Mouse (Mus musculus) midbrain, embryonic 10.5 days (tissue): ENCODE results near the gene Limd1. TPM values are rescaled to one million over a fixed set of nuclear protein-coding genes. Genes with fewer than 3 reads are reported as not detected.

Experiments used
- DNase-seq: peaks from one replicate; pipeline ENCODE4 v3.0.0-alpha.2; 2017; ENCODE audit warnings: low spot score
- H3K27ac ChIP-seq: fragments of 300-500 bp; sonication (generic); replicated peaks from 2 replicates; pipeline ENCODE4 v1.5.1; 2016; ENCODE audit warnings: mild to moderate bottlenecking
- H3K27me3 ChIP-seq: fragments of 300-500 bp; sonication (generic); 2 replicates; pipeline ENCODE4 v1.6.1; 2016; ENCODE audit warnings: low read depth, mild to moderate bottlenecking; ENCODE audit not compliant: poor library complexity, severe bottlenecking
- H3K36me3 ChIP-seq: fragments of 300-500 bp; sonication (generic); 2 replicates; pipeline ENCODE4 v1.6.1; 2016; ENCODE audit warnings: mild to moderate bottlenecking, moderate library complexity
- H3K4me1 ChIP-seq: fragments of 300-500 bp; sonication (generic); 2 replicates; pipeline ENCODE4 v1.6.1; 2016
- H3K4me3 ChIP-seq: fragments of 300-500 bp; sonication (generic); 2 replicates; pipeline ENCODE4 v1.5.1; 2016; ENCODE audit warnings: mild to moderate bottlenecking, moderate library complexity
- H3K9me3 ChIP-seq: fragments of 300-500 bp; sonication (generic); replicated peaks from 2 replicates; pipeline ENCODE4 v1.6.1; 2016; ENCODE audit warnings: mild to moderate bottlenecking
- WGBS: fragments of 180-500 bp; shearing (Covaris S2); methylation state at CpG from one replicate; pipeline ENCODE4 v1.1.7; 2016; 5-methylcytosine and 5-hydroxymethylcytosine counted together
- polyA plus RNA-seq: library from polyadenylated mRNA; unstranded; fragments of >200 nt; fragmentation: Nextera tagmentation; extraction: Ambion mirVana; gene quantifications from 2 replicates; pipeline ENCODE4 v1.2.1, GENCODE M21; 2016

The Limd1 gene
- polyA plus RNA-seq, 1 experiment from 2014 or later: 50.1 TPM

DNA sequence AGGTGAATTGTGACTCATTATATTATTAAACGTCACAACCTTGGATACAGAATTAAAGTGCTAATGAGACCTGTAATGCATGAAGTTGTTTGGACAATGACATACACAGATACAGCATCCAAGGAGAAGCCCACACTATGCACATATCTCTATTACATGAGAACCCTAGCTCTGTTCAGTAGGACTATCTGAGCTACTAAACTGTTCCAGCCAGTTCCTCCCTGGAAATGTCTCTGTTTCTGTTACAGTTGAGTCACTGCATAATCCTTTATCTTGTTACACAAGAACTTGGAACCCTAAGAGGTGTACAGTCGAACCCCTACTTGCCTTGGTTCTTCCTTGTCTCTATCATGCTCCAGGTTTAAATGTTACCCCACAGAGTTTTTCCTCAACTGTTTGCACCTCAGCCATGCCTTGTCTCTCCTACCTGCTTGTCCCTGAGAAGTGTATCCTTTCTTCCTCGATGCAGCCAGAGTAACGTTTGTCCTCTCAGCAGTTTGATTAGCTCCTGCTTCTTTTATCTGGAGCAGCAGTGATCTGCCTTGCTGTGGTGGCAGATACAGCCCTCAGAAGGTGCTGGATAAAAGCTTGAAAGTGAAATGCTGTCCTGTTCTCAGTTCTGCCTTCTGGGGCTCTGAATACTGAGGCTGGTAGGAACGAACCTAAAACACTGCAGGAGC, 10.0 kb upstream of the Limd1 start:
- 78% methylated on average over 5 of the region's 5 CpGs for WGBS
- Histone ChIP-seq H3K27me3 (no peaks in the 10 kb centered on the region), H3K4me3 (no peak overlapping the region), H3K4me1 (no peaks in the 10 kb centered on the region), H3K36me3 (peaks cover 9% of the 10 kb centered on the region; the same call in 1 of the 2 replicates), H3K27ac (no peak overlapping the region), H3K9me3 (no peaks in the 10 kb centered on the region)
- no peak for DNase-seq

DNA sequence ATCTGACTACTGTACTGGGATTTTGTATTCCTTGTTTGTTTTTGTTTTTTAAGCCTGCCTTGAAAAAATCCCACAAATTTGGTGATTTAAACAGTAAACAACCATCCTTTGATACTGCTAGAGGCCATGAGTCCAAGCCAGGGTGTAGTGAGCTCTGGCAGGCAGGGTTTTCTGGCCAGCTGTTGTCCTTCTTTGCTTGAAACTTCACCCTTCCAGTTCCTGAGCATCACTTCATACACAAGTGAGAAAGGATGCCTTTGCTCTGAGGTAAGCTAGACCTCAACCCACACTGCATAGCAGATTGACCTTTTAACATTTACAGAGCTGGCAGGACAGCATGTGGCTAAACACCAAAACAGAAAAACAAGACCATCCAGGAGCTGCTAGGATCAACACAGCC, 9.4 kb upstream of the Limd1 start:
- no peaks in the 10 kb centered on the region for H3K9me3 ChIP-seq
- H3K4me3 ChIP-seq: no peak overlapping the region
- DNase-seq: no peak

DNA sequence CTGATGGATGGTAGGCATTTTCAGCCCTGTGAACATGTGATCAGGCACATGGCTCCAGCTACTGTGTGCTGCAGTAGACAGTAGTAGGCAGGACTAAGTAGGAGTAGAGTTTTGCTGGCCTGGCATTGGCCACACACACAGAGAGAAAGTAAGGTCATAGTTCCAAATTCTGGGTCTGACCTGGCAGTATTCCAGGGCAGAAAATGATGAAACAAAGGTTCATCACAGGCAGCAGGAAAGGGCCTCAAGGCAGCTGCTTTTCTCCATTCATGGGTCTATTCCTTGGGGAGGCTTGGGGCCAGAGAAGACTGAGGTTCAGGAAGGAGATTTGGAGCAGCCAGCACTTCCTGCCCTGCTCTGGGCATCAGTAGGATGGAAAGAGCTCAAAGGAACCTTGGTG, 5.1 kb upstream of the Limd1 start:
- Histone ChIP-seq H3K27me3 (no peaks in the 10 kb centered on the region; the same call in 1 of the 2 replicates), H3K4me1 (peaks cover 6% of the 10 kb centered on the region), H3K4me3 (no peak overlapping the region), H3K9me3 (no peaks in the 10 kb centered on the region), H3K27ac (no peak overlapping the region), H3K36me3 (no peaks in the 10 kb centered on the region)
- DNase-seq: no peak

More for the DNA sequence above, 9.4 kb upstream of the Limd1 start:
- Histone ChIP-seq H3K27me3 (no peaks in the 10 kb centered on the region), H3K36me3 (peaks cover 8% of the 10 kb centered on the region; the same call in 1 of the 2 replicates), H3K4me1 (no peaks in the 10 kb centered on the region), H3K27ac (no peak overlapping the region)

DNA sequence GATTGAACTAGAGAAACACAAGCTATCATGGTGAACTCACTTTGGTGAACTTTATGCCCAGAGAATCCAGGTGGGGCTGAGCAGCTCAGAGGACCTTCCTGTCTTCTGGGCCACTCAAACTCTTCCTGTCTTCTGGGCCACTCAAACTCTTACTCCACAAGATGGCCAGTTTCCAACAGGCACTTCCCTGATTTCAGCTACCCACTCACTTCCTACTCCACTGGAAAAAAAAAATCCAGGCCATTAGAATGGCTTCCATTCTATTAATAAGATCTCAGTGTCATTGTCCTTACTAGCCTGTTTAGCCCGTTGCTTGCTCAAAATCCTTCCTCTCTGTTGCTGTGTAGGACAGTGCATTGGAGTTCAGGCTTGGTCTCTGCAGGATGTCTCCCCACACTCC, 2.9 kb upstream of the Limd1 start:
- Histone ChIP-seq H3K36me3 (peaks cover 9% of the 10 kb centered on the region), H3K27me3 (no peaks in the 10 kb centered on the region; the same call in 1 of the 2 replicates), H3K27ac (no peak overlapping the region), H3K4me1 (peaks cover 26% of the 10 kb centered on the region), H3K9me3 (no peaks in the 10 kb centered on the region), H3K4me3 (no peak overlapping the region)
- 80% methylated on average over 1 of the region's 1 CpGs for WGBS
- no peak for DNase-seq

DNA sequence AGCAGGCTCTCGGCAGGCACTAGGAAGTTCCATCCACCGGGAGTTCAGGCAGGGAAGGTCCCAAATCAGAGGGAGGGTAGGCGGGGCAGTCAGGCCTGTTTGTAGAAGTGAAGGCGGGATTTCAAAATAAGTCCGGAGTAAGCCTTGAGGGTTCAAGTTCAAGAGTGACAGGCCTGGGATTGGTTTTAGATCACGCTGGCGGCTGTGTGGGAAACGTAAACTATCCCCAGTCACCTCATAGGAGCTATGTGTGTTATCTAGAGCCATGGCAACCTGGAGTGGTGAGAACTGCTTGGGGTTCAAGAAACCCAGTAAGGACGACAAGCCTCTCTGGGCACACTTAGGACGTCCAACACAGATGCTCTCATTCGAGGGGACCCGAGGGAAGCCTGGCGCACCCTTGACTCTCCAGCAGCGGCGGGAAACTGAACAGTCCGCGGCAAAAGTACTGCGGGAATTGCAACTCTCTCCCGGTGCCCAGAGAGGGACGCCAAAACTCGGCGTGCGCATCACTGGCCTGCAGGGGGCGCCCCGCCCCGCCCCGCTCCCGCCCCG, 398 bp upstream of the Limd1 start:
- H3K4me1 ChIP-seq: peaks cover 51% of the 10 kb centered on the region
- no peaks in the 10 kb centered on the region; the same call in 1 of the 2 replicates for H3K27me3 ChIP-seq
- H3K27ac ChIP-seq: peak overlapping the region; percentile 59; the same call in 1 of the 2 replicates
- no peaks in the 10 kb centered on the region; the same call in 1 of the 2 replicates for H3K9me3 ChIP-seq
- DNase-seq: peak; percentile 84
- peaks cover 34% of the 10 kb centered on the region for H3K36me3 ChIP-seq
- H3K4me3 ChIP-seq: peak overlapping the region; percentile 73
- under 1% methylated on average over 24 of the region's 29 CpGs for whole genome bisulfite sequencing

DNA sequence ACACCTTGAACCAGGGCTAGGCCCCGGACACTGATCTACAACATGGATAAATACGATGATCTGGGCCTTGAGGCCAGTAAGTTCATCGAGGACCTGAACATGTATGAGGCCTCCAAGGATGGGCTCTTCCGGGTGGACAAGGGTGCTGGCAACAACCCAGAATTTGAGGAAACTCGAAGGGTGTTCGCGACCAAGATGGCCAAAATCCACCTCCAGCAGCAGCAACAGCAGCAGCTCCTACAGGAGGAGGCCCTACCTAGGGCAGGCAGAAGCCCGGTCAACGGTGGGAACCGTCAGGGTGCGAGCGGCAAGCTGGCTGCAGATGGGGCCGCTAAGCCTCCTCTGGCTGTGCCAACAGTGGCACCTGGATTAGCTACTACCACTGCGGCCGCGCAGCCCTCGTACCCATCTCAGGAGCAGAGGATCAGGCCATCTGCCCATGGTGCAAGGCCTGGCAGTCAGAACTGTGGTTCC, 727 bp downstream of the Limd1 start:
- WGBS: 29% methylated on average over 17 of the region's 17 CpGs
- Histone ChIP-seq H3K4me1 (peaks cover 63% of the 10 kb centered on the region), H3K4me3 (peak overlapping the region; percentile 73), H3K27me3 (no peaks in the 10 kb centered on the region; the same call in 1 of the 2 replicates), H3K9me3 (no peaks in the 10 kb centered on the region; the same call in 1 of the 2 replicates), H3K36me3 (peaks cover 45% of the 10 kb centered on the region), H3K27ac (peak overlapping the region; percentile 88)
- DNase-seq: peak; percentile 42

DNA sequence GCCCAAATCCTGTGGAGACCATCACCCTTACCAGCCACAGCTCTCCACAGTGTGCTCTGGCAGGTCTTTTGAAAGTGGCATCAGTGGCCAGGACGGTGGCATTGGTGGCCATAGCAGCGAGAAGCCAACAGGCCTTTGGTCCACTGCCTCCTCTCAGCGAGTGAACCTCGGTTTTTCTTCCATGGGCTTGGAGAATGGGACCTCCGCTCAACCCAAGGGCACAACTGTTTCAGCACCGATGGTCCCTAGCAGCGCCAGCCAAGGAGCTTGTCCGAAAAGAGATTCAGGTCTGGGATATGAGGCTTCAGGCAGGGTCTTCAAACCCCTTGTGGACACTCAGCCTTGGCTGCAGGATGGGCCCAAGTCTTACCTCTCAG, 1.4 kb downstream of the Limd1 start:
- H3K36me3 ChIP-seq: peaks cover 52% of the 10 kb centered on the region
- WGBS: 90% methylated on average over 8 of the region's 8 CpGs
- H3K4me1 ChIP-seq: peaks cover 64% of the 10 kb centered on the region

DNA sequence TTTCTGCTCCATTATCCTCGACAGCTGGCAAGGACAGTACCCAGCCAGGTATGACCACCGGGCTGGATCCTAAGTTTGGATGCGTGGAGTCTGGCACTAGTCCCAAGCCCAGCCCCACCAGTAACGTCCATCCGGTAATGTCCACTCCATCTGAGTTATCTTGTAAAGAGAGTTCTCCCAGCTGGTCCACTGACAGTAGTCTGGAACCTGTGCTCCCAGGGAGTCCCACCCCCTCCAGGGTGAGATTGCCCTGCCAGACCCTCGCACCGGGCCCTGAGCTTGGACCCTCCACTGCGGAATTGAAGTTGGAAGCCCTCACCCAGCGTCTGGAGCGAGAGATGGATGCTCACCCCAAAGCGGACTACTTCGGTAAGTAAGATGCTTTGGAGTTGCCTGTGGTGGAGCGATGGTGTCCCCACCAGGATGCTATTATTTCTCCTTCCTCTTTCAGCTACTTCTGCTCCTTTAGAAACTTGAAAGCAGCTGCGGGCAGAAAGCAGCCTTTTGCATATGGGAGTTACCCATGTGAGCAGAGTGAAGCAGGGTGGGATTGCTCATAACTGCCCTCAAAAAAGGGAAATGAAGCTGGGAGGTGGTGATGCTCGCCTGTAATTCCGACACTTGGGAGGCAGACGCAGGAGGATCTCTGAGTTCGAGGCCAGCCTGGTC, 1.9 kb downstream of the Limd1 start:
- Histone ChIP-seq H3K36me3 (peaks cover 57% of the 10 kb centered on the region), H3K9me3 (no peaks in the 10 kb centered on the region; the same call in 1 of the 2 replicates), H3K4me1 (peaks cover 64% of the 10 kb centered on the region), H3K27ac (no peak overlapping the region), H3K27me3 (no peaks in the 10 kb centered on the region; the same call in 1 of the 2 replicates), H3K4me3 (peak overlapping the region; percentile 73)
- DNase-seq: no peak
- 86% methylated on average over 18 of the region's 18 CpGs for WGBS

More for the DNA sequence above, 1.4 kb downstream of the Limd1 start:
- H3K27me3 ChIP-seq: no peaks in the 10 kb centered on the region; the same call in 1 of the 2 replicates
- DNase-seq: no peak
- H3K27ac ChIP-seq: 0 out of 2 replicates have a peak overlapping the region, but pooled peaks have one; percentile 88
- H3K9me3 ChIP-seq: no peaks in the 10 kb centered on the region; the same call in 1 of the 2 replicates
- peak overlapping the region; percentile 73 for H3K4me3 ChIP-seq

DNA sequence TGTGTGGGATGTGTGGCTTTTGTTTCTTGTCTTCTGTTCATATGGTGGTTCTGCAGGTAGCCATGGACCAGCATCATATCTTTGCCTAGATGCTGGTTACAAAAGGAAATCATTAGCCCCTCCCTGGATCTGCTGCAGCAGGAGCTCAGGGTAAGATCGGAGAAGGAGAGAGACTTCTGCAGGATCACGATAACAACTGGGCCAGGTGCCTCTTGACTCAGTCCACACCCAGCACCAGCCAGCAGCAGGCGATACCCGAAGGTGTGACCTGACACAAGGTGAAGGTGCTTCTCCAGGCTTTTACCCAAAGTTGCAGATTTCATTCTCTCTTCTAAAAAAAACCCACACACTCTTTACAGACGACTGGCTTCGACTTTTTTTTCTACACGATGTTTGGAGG, 2.6 kb downstream of the Limd1 start:
- Histone ChIP-seq H3K4me3 (peak overlapping the region; percentile 73), H3K27me3 (no peaks in the 10 kb centered on the region; the same call in 1 of the 2 replicates), H3K27ac (no peak overlapping the region), H3K36me3 (peaks cover 64% of the 10 kb centered on the region), H3K4me1 (peaks cover 64% of the 10 kb centered on the region), H3K9me3 (no peaks in the 10 kb centered on the region; the same call in 1 of the 2 replicates)
- 83% methylated on average over 7 of the region's 7 CpGs for WGBS
- no peak for DNase-seq

DNA sequence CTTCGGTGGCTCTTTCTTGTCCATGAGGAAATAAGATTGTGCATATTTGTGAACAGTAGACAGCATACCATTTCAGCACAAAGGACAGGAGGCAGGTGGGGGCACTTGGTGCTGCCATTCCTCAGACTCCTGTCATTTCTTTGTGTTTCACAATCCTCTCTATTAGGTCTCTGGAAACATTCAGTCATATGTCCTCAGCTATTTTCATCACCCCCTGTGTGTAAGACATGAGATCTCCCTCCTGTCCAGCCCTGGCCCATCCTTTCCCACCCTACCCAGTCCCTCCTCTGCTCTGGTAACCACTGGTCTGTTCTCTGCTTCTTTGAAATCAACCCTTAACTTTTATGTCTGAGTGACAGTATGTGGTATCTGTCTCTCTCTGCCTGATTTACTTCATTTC, 5.1 kb downstream of the Limd1 start:
- H3K9me3 ChIP-seq: no peaks in the 10 kb centered on the region; the same call in 1 of the 2 replicates
- DNase-seq: no peak
- peaks cover 85% of the 10 kb centered on the region for H3K36me3 ChIP-seq
- no peak overlapping the region for H3K27ac ChIP-seq
- H3K4me1 ChIP-seq: peaks cover 61% of the 10 kb centered on the region
- H3K27me3 ChIP-seq: no peaks in the 10 kb centered on the region
- no peak overlapping the region for H3K4me3 ChIP-seq
- 93% methylated on average over 1 of the region's 1 CpGs for WGBS

DNA sequence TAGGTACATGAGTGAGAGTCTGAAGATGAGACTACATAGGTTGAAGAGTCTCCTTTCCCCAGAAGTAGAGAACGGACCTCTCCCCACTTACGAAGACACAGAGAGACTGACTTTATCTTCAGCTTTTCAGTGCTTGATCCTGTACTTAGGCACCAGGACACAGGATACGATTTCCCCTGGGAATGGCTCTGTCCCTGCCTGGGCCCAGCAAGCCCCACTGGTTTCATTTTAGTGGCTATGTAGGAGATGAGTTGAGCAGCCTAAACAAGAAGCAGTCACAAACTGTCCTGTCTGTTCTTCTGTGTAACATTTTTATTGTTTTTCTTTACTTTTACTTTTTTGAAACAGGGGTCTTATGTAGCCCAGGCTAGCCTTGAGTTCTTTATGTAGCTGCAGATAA, 6.3 kb downstream of the Limd1 start:
- Histone ChIP-seq H3K36me3 (peaks cover 92% of the 10 kb centered on the region), H3K27ac (no peak overlapping the region), H3K4me3 (no peak overlapping the region), H3K27me3 (no peaks in the 10 kb centered on the region), H3K4me1 (peaks cover 50% of the 10 kb centered on the region), H3K9me3 (no peaks in the 10 kb centered on the region; the same call in 1 of the 2 replicates)
- no peak for DNase-seq
- 93% methylated on average over 3 of the region's 3 CpGs for WGBS

DNA sequence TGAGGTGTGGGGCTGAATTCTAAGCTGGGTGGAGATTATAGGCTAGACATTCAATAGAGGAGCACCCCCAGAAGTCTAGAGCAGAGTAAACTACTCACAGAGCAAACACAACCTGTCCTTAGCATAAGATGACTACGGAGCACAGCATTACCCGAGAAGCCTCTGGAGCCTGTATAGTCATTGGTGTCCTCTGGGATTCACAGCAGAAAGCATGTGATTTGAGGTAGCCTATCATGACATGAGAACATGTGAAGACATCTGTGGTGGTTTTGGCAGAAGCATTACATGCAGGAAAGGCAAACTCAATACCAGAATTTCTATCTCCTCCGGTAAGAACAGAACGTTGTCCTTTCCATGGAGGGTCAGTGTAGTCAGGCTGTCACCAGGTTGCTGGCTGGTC, 7.1 kb downstream of the Limd1 start:
- Histone ChIP-seq H3K27ac (no peak overlapping the region), H3K36me3 (peaks cover 89% of the 10 kb centered on the region), H3K4me1 (peaks cover 45% of the 10 kb centered on the region), H3K4me3 (no peak overlapping the region), H3K27me3 (no peaks in the 10 kb centered on the region), H3K9me3 (no peaks in the 10 kb centered on the region; the same call in 1 of the 2 replicates)
- DNase-seq: no peak
- 98% methylated on average over 4 of the region's 4 CpGs for WGBS
